Mouse (Mus musculus) small intestine, adult 2 months (tissue): ENCODE measurements at regions not wholly inside any gene's neighbourhood (a gene's known extent, or its start where the extent isn't known, plus 50 kb on each side); places are given as distances from the start of the nearest gene placed in this dataset.
"Not testable (repeated sequence)": the region's sequence is repeated elsewhere in the genome, so short reads cannot be mapped to it uniquely, and the experiment has no call there.

Experiments used
- H3K27ac ChIP-seq: fragments of 200-500 bp; 2 replicates; pipeline ENCODE4 v1.5.1; 2012; ENCODE audit warnings: low read depth, low read length, control low read depth, inconsistent platforms; ENCODE audit not compliant: insufficient read depth
- H3K27me3 ChIP-seq: fragments of 200-500 bp; 2 replicates; pipeline ENCODE4 v1.6.1; 2012; ENCODE audit warnings: mild to moderate bottlenecking, moderate library complexity, low read length, inconsistent platforms; ENCODE audit not compliant: control insufficient read depth, insufficient read depth
- H3K36me3 ChIP-seq: fragments of 200-500 bp; 2 replicates; pipeline ENCODE4 v1.6.1; 2012; ENCODE audit warnings: mild to moderate bottlenecking, low read length, control low read depth, inconsistent platforms; ENCODE audit not compliant: control insufficient read depth, insufficient read depth
- H3K4me1 ChIP-seq: fragments of 200-500 bp; 2 replicates; pipeline ENCODE4 v1.6.1; 2012; ENCODE audit warnings: low read length, inconsistent platforms, mixed read lengths; ENCODE audit not compliant: control insufficient read depth, insufficient read depth, insufficient read length
- H3K4me3 ChIP-seq: fragments of 200-500 bp; 2 replicates; pipeline ENCODE4 v1.5.1; 2012; ENCODE audit warnings: low read depth, mild to moderate bottlenecking, control low read depth, inconsistent platforms, low read length, moderate library complexity
- CTCF ChIP-seq: fragments of 200-500 bp; IDR thresholded peaks from 2 replicates; pipeline ENCODE4 v1.5.1; 2012; ENCODE audit warnings: low read depth, mild to moderate bottlenecking, control low read depth, inconsistent platforms, low read length, moderate library complexity, mixed read lengths; ENCODE audit not compliant: insufficient replicate concordance, insufficient read length; ENCODE audit errors: extremely low read depth
- POLR2A ChIP-seq: fragments of 200-500 bp; IDR thresholded peaks from 2 replicates; pipeline ENCODE4 v1.6.1; 2012; ENCODE audit warnings: low read depth, mild to moderate bottlenecking, control low read depth, inconsistent platforms, low read length, moderate library complexity
- WGBS: fragments of 180-500 bp; shearing (Covaris S2); methylation state at CpG from one replicate; pipeline ENCODE4 v1.1.7; 2018; 5-methylcytosine and 5-hydroxymethylcytosine counted together

DNA sequence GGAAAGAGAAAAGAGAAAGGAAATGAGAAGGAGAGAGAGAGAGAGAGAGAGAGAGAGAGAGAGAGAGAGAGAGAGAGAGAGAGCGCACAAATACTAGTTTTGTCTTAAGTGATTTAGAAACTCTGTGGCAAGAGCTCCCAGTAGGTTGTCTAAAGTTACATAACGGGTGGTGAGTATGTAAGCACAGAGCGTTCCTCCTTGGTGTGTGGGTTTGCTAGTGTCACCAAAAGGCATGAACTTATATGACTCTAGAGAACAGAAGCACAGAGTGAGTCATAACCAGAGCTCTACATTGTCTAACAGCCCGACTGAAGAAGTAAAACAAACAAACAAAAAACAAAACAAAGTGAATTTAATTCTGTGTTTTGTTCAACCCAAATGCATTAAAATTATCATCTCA is 177.9 kb upstream of the Tmem45b start:
- WGBS = 75% methylated on average over 4 of the region's 4 CpGs
- Histone ChIP-seq H3K36me3 (no peaks in the 10 kb centered on the region), H3K27me3 (no peaks in the 10 kb centered on the region), H3K27ac (no peak overlapping the region), H3K4me1 (no peaks in the 10 kb centered on the region), H3K4me3 (no peak overlapping the region)
- TF ChIP-seq POLR2A = no peak
- no peak for TF ChIP-seq CTCF

DNA sequence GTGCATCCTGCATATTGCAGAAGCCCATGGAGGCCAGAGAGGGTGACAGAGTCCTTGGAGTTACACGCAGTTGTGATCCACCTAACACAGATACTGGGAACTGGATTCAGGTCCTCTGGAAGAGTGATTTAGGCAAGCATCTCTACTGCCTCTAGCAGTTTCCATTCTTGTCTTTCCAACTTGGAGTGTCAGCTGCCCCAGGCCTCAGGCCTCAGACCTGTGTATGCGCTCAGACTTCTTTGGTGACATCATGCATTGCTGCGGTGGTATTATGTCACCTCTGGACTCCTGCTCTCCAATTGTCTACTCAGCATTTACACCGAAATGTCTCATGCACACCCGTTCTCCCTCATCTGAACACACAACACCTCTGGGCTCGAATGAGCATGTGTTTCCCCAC is 164.0 kb upstream of the Tmem45b start:
- 93% methylated on average over 6 of the region's 6 CpGs for WGBS
- Histone ChIP-seq H3K27ac (no peak overlapping the region), H3K27me3 (no peaks in the 10 kb centered on the region), H3K4me1 (no peaks in the 10 kb centered on the region), H3K4me3 (no peak overlapping the region), H3K36me3 (no peaks in the 10 kb centered on the region)
- TF ChIP-seq POLR2A (no peak), CTCF (no peak)

DNA sequence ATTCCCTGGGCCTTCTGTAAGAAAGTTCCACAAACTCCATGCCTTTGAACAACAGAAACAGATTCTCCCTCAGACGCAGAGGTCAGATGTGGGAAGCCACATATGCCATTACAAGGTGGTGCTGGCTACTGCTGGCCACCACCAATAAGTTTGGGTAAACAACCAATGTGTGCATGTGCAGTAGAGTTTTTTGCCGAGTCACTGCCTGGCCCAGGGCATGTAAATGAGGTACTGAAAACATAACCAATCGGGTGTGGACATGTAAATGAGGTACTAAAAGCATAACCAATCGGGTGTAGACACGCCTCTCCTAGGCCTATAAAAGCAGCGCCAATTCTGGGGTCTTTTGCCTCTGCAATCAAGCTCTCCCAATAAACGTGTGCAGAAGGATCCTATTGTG is 157.3 kb upstream of the Tmem45b start:
- H3K4me1 ChIP-seq, H3K27me3 ChIP-seq, H3K27ac ChIP-seq, H3K4me3 ChIP-seq, H3K36me3 ChIP-seq: not testable (repeated sequence)
- WGBS = 97% methylated on average over 7 of the region's 7 CpGs

DNA sequence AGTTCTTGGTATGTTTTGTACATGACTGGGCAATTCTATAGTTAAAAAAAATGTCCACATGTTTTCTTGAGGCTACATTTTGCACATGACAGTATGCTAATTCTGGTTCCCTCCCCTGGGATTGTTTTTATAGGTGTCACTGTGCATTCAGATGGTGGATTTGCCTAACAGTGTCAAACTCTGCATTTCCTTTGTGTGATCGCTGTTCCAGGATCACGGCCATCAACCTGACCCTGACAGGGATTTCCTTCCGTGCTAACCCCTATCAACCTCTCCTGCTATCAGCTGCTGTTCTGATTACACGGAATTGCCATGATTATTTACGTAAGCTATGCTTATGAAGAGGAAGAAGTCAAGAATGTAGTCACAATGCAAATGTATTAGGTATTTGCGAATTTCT is 155.1 kb upstream of the Tmem45b start:
- no peaks in the 10 kb centered on the region for H3K36me3 ChIP-seq
- no peak overlapping the region for H3K27ac ChIP-seq
- no peaks in the 10 kb centered on the region for H3K4me1 ChIP-seq
- H3K27me3 ChIP-seq = no peaks in the 10 kb centered on the region
- WGBS = 20% methylated on average over 6 of the region's 6 CpGs
- no peak for TF ChIP-seq POLR2A
- no peak for TF ChIP-seq CTCF
- no peak overlapping the region for H3K4me3 ChIP-seq

DNA sequence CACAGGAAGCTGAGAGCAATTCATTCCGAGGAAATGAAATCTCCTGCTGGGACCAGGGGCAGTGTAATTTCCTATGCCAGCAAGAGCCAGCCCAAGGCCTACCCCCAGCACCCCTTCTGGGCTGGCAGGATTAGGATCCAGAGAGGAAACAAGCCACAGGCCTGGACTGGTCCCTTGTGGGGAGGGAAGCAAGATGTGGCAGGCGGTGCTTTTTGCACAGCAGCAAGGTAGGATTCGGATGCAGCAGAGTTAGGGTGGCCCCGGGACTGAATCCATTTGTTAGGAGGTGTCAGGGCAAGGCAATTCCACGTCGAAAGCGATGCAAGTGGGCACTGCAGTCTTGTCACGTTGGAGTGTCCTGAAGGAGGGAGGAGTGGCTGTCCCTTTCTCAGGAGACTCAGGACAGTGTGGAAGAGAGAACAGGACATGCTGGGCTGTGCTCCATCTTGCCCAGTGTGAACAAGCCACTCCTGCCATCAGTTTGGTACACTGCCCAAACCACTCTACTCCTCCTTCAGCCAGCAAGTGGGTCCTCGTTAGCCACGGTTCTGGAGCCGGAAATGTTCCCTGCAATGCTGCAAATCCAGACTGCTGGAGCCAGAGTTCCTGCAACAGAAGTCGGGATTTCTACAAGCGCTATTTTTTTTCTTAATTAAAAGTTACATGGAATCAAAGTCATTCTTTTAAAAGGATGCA is 150.1 kb upstream of the Tmem45b start:
- Histone ChIP-seq H3K4me1 (peaks cover 7% of the 10 kb centered on the region; the same call in 1 of the 2 replicates), H3K4me3 (no peak overlapping the region), H3K36me3 (no peaks in the 10 kb centered on the region), H3K27me3 (no peaks in the 10 kb centered on the region), H3K27ac (no peak overlapping the region)
- TF ChIP-seq CTCF (no peak), POLR2A (no peak)
- 71% methylated on average over 13 of the region's 13 CpGs for whole genome bisulfite sequencing

DNA sequence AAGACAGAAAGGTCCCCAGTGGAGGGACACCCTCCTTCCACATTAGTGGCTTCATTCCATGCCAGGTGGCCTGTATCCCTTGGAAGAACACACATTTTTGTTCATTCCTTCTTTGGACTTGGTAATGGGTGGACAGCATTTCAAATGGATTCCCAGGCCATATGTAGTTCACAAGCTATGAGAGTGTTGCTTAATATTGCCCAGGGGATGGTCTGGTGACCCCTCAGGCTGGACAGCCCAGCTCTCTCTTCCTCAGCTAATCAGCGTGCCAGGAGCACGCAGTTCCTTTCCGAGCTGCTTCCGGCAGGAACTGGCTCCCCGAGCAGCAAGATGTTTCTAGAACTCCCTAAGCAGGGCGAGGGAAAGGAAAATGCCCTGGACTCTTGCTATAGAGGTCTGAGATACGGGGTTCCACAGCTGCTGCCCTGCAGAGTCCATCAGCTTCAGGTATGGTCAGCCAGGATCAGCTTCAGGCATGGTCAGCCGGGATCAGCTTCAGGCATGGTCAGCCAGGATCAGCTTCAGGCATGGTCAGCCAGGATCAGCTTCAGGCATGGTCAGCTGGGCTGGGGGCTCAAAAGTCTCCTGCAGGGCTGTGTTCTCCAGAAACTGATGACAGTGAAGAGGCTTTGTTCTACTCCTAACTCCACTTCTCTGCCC is 146.9 kb upstream of the Tmem45b start:
- H3K36me3 ChIP-seq = no peaks in the 10 kb centered on the region
- 90% methylated on average over 8 of the region's 8 CpGs for WGBS
- H3K4me3 ChIP-seq = no peak overlapping the region
- H3K4me1 ChIP-seq = peaks cover 7% of the 10 kb centered on the region; the same call in 1 of the 2 replicates
- H3K27ac ChIP-seq = no peak overlapping the region
- TF ChIP-seq CTCF (no peak), POLR2A (no peak)
- H3K27me3 ChIP-seq = no peaks in the 10 kb centered on the region

DNA sequence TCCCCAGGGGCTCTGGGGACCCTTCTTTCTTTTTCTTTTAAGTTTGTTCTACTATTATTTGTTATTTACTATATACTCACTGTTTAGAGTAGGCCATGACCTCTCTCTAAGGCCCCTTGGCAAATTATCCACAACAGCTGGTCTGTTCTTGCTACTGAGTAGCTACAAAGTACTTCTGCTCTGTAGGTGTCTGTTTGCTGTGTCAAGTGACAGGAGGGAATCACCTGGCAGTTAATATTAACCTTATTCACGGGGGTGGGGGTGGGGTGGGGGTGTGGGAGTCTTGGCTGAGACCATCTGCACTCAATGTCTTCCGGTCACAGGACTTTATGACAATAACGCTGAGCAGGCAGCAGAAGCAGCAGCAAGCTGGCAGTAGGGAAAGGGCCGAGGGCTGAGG is 146.4 kb upstream of the Tmem45b start:
- WGBS = 39% methylated on average over 4 of the region's 4 CpGs
- peaks cover 7% of the 10 kb centered on the region; the same call in 1 of the 2 replicates for H3K4me1 ChIP-seq
- TF ChIP-seq POLR2A (no peak), CTCF (no peak)
- H3K36me3 ChIP-seq = no peaks in the 10 kb centered on the region
- no peak overlapping the region for H3K27ac ChIP-seq
- H3K27me3 ChIP-seq = no peaks in the 10 kb centered on the region
- H3K4me3 ChIP-seq = no peak overlapping the region
